14 mouse cellular contexts compared by ENCODE assay signal in the genomic region with DNA sequence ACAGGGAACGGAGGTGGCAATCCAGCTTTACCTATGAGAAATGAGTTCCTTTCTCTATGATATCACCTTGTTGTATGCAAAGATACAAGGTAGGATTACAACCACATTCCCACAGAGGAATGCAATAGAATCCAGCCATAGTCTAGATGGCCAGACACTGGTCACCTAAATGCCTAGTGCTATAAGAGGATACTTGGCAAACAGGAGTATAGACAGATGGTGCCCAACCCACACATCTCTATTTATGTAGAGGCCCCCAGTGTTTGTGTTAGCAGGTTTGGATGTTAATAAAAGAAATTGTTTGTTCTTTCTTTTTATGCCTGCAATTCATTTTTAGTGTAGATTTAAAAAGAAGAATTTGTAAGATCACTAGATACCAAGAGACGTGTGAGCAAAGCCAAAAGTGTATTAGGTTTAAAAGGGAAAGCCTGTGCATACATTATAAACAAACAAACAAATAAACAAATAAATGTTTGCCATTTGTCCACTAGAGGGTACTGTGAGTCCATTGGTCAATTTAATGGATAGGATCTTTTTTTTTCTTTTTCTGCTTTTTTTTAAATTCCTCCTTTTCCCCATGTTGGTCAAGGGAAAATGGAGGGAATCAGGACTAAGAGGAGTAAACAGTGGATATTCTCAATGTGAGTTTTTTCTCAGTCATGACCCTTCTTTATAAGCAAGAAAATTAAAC.
DNase-seq lines count a peak whose midpoint lies in the region; ATAC-seq and TF ChIP-seq lines count a peak whose summit lies in the region.
"Had no signal": no experiment of that assay in that cellular context is flagged by ENCODE, and none has a peak within 500 bp of the region (broad histone marks: within the 10 kb centered on the region; RNA-seq: fewer than 3 reads in every experiment).

No protein-coding gene starts in this region.

- no peaks in the 10 kb centered on the region for H3K27me3 ChIP-seq in intestine, postnatal 0 days (replicated peaks; ENCODE audit: control insufficient read depth, insufficient read depth, low read length)
- H3K27me3 ChIP-seq in intestine, embryonic 16.5 days (replicated peaks; ENCODE audit: control insufficient read depth, insufficient read depth, low read length) = no peaks in the 10 kb centered on the region
- H3K27me3 ChIP-seq in cerebellum, adult 2 months (ENCODE audit: control insufficient read depth, insufficient read depth, low read length) = no peaks in the 10 kb centered on the region
- H3K27me3 ChIP-seq: embryonic facial prominence, embryonic 12.5 days; lung, embryonic 15.5 days; midbrain, embryonic 15.5 days had no signal

- H3K4me3 ChIP-seq in intestine, postnatal 0 days (ENCODE audit: low read depth, low read length) = no peak overlapping the region
- H3K4me3 ChIP-seq in intestine, embryonic 16.5 days (ENCODE audit: low read length) = no peak overlapping the region
- no peak overlapping the region for H3K4me3 ChIP-seq in cerebellum, adult 2 months (replicated peaks; ENCODE audit: insufficient read depth, low read depth, low read length)
- H3K4me3 ChIP-seq: embryonic facial prominence, embryonic 12.5 days; lung, embryonic 15.5 days; midbrain, embryonic 15.5 days had no signal

- no peak for ATAC-seq in intestine, postnatal 0 days
- ATAC-seq in intestine, embryonic 16.5 days = no peak
- ATAC-seq: midbrain, embryonic 15.5 days had no signal

- peak; percentile 48 for TF ChIP-seq CTCF in intestine, postnatal 0 days (IDR thresholded peaks at IDR 0.05; ENCODE audit: low read depth)
- TF ChIP-seq CTCF in cerebellum, adult 2 months (IDR thresholded peaks at IDR 0.05; ENCODE audit: borderline replicate concordance, insufficient read depth, low read depth, low read length) = no peak

- H3K9ac ChIP-seq in intestine, postnatal 0 days (ENCODE audit: low read depth, low read length) = no peak overlapping the region
- no peak overlapping the region for H3K9ac ChIP-seq in intestine, embryonic 16.5 days (ENCODE audit: low read depth, low read length)
- H3K9ac ChIP-seq: embryonic facial prominence, embryonic 12.5 days; lung, embryonic 15.5 days; midbrain, embryonic 15.5 days had no signal

- peak; percentile 15 for DNase-seq in embryo, embryonic 10.5 days (ENCODE audit: low spot score)
- DNase-seq in embryo, embryonic 10 days (ENCODE audit: low spot score) = no peak
- peak; percentile 1 for DNase-seq in 416B (ENCODE audit: low read depth)
- DNase-seq in cerebellum, adult 2 months = peak; percentile 44 to 83
- no peak for DNase-seq in adipocyte (ENCODE audit: low spot score)
- DNase-seq in urinary bladder, postnatal 14 days (ENCODE audit: low spot score) = no peak
- DNase-seq: adrenal gland, postnatal 25 days; thymus, adult 2 months had no signal

- WGBS in intestine, postnatal 0 days = 70% methylated on average over 2 of the region's 2 CpGs
- 76% methylated on average over 2 of the region's 2 CpGs for WGBS in intestine, embryonic 16.5 days
- WGBS in cerebellum, adult 2 months = 13% methylated on average over 2 of the region's 2 CpGs

- H3K36me3 ChIP-seq in intestine, postnatal 0 days (ENCODE audit: control insufficient read depth, insufficient read depth) = no peaks in the 10 kb centered on the region
- no peaks in the 10 kb centered on the region for H3K36me3 ChIP-seq in intestine, embryonic 16.5 days (ENCODE audit: control insufficient read depth, insufficient read depth, low read length)
- H3K36me3 ChIP-seq: embryonic facial prominence, embryonic 12.5 days; lung, embryonic 15.5 days; midbrain, embryonic 15.5 days had no signal

- no peaks in the 10 kb centered on the region for H3K4me1 ChIP-seq in intestine, postnatal 0 days (replicated peaks; ENCODE audit: control insufficient read depth, insufficient read depth, low read length)
- no peaks in the 10 kb centered on the region for H3K4me1 ChIP-seq in intestine, embryonic 16.5 days (ENCODE audit: control insufficient read depth, insufficient read depth, low read length)
- H3K4me1 ChIP-seq in cerebellum, adult 2 months (ENCODE audit: control insufficient read depth, insufficient read depth, low read length) = peaks cover 12% of the 10 kb centered on the region; the same call in 1 of the 2 replicates
- H3K4me1 ChIP-seq: embryonic facial prominence, embryonic 12.5 days; lung, embryonic 15.5 days; midbrain, embryonic 15.5 days had no signal

- H3K9me3 ChIP-seq in intestine, postnatal 0 days (ENCODE audit: control insufficient read depth) = no peaks in the 10 kb centered on the region
- H3K9me3 ChIP-seq in intestine, embryonic 16.5 days (ENCODE audit: control insufficient read depth, low read length) = no peaks in the 10 kb centered on the region
- H3K9me3 ChIP-seq: embryonic facial prominence, embryonic 12.5 days; lung, embryonic 15.5 days; midbrain, embryonic 15.5 days had no signal

- H3K4me2 ChIP-seq in intestine, postnatal 0 days (replicated peaks; ENCODE audit: low read depth) = no peak overlapping the region
- no peak overlapping the region for H3K4me2 ChIP-seq in intestine, embryonic 16.5 days (ENCODE audit: low read depth, low read length)
- H3K4me2 ChIP-seq: embryonic facial prominence, embryonic 12.5 days; heart, embryonic 11.5 days; lung, embryonic 15.5 days; midbrain, embryonic 15.5 days had no signal

- no peak for TF ChIP-seq POLR2A in cerebellum, adult 2 months (IDR thresholded peaks at IDR 0.05; ENCODE audit: borderline replicate concordance, insufficient read depth, low read length)

- no peak overlapping the region for H3K27ac ChIP-seq in intestine, postnatal 0 days (ENCODE audit: low read depth, low read length)
- no peak overlapping the region for H3K27ac ChIP-seq in intestine, embryonic 16.5 days (ENCODE audit: low read length)
- no peak overlapping the region; the same call in 1 of the 2 replicates for H3K27ac ChIP-seq in cerebellum, adult 2 months (ENCODE audit: insufficient read depth, low read length)
- H3K27ac ChIP-seq: embryonic facial prominence, embryonic 12.5 days; lung, embryonic 15.5 days; midbrain, embryonic 15.5 days had no signal

Comparison
In these comparisons a context has a peak if more than half of its experiments do, and no peak if none do; other contexts are left out.
1. DNase-seq: peak in embryo, embryonic 10.5 days (single experiment), 416B (single experiment) and cerebellum, adult 2 months (2 of 2); none in embryo, embryonic 10 days (single experiment), adipocyte (single experiment) and urinary bladder, postnatal 14 days (single experiment).